Mouse (Mus musculus): Measurements from ENCODE around the gene Fv1. TPM values are rescaled to one million over a fixed set of nuclear protein-coding genes. Genes with fewer than 3 reads are reported as not detected.
A peak's percentile ranks its signal among the peaks of the same experiment; 100 is the strongest.

The Fv1 gene
- polyA plus RNA-seq, 1 experiment from 2014 or later, result 10.7 TPM

GRCm38 (mm10) chr4:147888237-147888636, 19.5 kb downstream of the Fv1 start:
- no peaks in the 10 kb centered on the region for H3K9me3 ChIP-seq
- no peak overlapping the region for H3K4me3 ChIP-seq
- no peak overlapping the region for H3K9ac ChIP-seq
- 90% methylated on average over 4 of the region's 4 CpGs for WGBS
- H3K4me1 ChIP-seq (replicated peaks), result no peaks in the 10 kb centered on the region
- no peak overlapping the region for H3K27ac ChIP-seq (replicated peaks)
- ATAC-seq (ENCODE audit: low FRiP score, low read depth), result no peak
- no peaks in the 10 kb centered on the region for H3K27me3 ChIP-seq
- H3K36me3 ChIP-seq, result peaks cover 85% of the 10 kb centered on the region
- H3K4me2 ChIP-seq, result no peak overlapping the region

DNA sequence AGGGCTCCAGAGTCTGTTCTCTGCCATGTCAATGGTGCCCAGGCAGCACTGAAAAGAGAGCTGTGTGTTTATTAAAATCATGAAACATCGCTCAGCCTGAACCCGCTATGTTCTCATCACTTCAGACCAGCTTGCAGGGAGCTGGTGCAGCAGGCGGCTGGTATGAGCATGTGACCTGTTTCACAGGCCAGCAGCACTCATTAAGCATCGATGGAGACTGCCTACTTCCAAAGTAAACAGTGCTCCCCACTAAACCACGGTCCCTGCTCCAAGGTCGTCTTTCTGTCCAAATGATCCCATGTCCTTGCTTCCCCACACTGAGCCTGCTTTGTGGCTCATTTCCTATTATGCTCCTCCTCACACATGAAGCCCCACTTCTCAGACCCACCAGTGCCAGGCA, 21.6 kb downstream of the Fv1 start:
- peaks cover 83% of the 10 kb centered on the region for H3K36me3 ChIP-seq

DNA sequence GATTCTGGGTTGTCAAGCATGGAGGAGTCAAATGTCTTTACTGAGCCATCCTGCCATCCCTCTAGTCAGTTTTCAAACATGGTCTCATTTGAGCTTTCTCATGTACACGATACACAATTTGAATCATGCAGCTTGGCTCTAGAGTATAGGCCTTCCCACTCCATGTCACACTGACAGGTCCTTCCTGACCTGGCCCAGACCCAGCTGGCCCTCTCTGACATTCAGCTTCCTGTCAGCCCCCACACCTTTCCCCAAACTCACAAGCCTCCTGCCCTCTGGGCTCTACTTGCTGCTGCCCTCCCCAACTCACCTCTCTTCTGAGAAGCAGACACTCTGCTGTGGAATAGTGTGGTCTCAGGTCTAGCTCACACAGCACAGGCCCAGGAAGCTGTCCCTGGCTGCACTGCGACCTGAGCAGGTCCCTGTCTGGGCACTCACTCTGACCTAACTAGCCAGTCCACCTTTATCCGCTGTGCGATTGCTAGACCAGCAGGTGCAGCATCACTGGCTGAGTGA, 27.1 kb downstream of the Fv1 start:
- no peak for ATAC-seq (ENCODE audit: low FRiP score, low read depth)
- no peak overlapping the region for H3K4me2 ChIP-seq
- no peaks in the 10 kb centered on the region for H3K27me3 ChIP-seq
- peaks cover 4% of the 10 kb centered on the region; the same call in 1 of the 2 replicates for H3K4me1 ChIP-seq (replicated peaks)
- WGBS, result 95% methylated on average over 4 of the region's 4 CpGs
- no peak overlapping the region for H3K9ac ChIP-seq
- H3K4me3 ChIP-seq, result no peak overlapping the region
- H3K36me3 ChIP-seq, result peaks cover 82% of the 10 kb centered on the region
- H3K9me3 ChIP-seq, result no peaks in the 10 kb centered on the region
- no peak overlapping the region for H3K27ac ChIP-seq (replicated peaks)

More for the DNA sequence above, 21.6 kb downstream of the Fv1 start:
- Histone ChIP-seq H3K27me3 (no peaks in the 10 kb centered on the region), H3K27ac (replicated peaks) (no peak overlapping the region), H3K9me3 (no peaks in the 10 kb centered on the region), H3K4me3 (no peak overlapping the region), H3K4me2 (no peak overlapping the region), H3K4me1 (replicated peaks) (no peaks in the 10 kb centered on the region), H3K9ac (no peak overlapping the region)
- no peak for ATAC-seq (ENCODE audit: low FRiP score, low read depth)
- 92% methylated on average over 6 of the region's 6 CpGs for WGBS

GRCm38 (mm10) chr4:147896411-147896810, 27.6 kb downstream of the Fv1 start:
- ATAC-seq (ENCODE audit: low FRiP score, low read depth), result no peak
- 65% methylated on average over 1 of the region's 1 CpGs for WGBS

GRCm38 (mm10) chr4:147897348-147897747, 28.6 kb downstream of the Fv1 start:
- WGBS, result 90% methylated on average over 3 of the region's 3 CpGs
- H3K4me3 ChIP-seq, result no peak overlapping the region
- no peak overlapping the region for H3K27ac ChIP-seq (replicated peaks)
- ATAC-seq (ENCODE audit: low FRiP score, low read depth), result no peak
- H3K4me1 ChIP-seq (replicated peaks), result peaks cover 7% of the 10 kb centered on the region; the same call in 1 of the 2 replicates
- no peak overlapping the region for H3K4me2 ChIP-seq
- H3K36me3 ChIP-seq, result peaks cover 75% of the 10 kb centered on the region
- no peak overlapping the region for H3K9ac ChIP-seq
- H3K27me3 ChIP-seq, result no peaks in the 10 kb centered on the region
- no peaks in the 10 kb centered on the region for H3K9me3 ChIP-seq

More at GRCm38 (mm10) chr4:147896411-147896810, 27.6 kb downstream of the Fv1 start:
- Histone ChIP-seq H3K9ac (no peak overlapping the region), H3K36me3 (peaks cover 77% of the 10 kb centered on the region), H3K4me3 (no peak overlapping the region), H3K9me3 (no peaks in the 10 kb centered on the region), H3K4me2 (no peak overlapping the region), H3K4me1 (replicated peaks) (peaks cover 7% of the 10 kb centered on the region; the same call in 1 of the 2 replicates), H3K27me3 (no peaks in the 10 kb centered on the region), H3K27ac (replicated peaks) (no peak overlapping the region)

GRCm38 (mm10) chr4:147900452-147900851, 31.7 kb downstream of the Fv1 start:
- Histone ChIP-seq H3K36me3 (peaks cover 57% of the 10 kb centered on the region), H3K4me1 (replicated peaks) (peaks cover 26% of the 10 kb centered on the region), H3K9me3 (no peaks in the 10 kb centered on the region), H3K4me2 (no peak overlapping the region), H3K27ac (replicated peaks) (no peak overlapping the region), H3K9ac (no peak overlapping the region), H3K27me3 (no peaks in the 10 kb centered on the region), H3K4me3 (no peak overlapping the region)
- 88% methylated on average over 7 of the region's 7 CpGs for WGBS
- ATAC-seq (ENCODE audit: low FRiP score, low read depth), result no peak

DNA sequence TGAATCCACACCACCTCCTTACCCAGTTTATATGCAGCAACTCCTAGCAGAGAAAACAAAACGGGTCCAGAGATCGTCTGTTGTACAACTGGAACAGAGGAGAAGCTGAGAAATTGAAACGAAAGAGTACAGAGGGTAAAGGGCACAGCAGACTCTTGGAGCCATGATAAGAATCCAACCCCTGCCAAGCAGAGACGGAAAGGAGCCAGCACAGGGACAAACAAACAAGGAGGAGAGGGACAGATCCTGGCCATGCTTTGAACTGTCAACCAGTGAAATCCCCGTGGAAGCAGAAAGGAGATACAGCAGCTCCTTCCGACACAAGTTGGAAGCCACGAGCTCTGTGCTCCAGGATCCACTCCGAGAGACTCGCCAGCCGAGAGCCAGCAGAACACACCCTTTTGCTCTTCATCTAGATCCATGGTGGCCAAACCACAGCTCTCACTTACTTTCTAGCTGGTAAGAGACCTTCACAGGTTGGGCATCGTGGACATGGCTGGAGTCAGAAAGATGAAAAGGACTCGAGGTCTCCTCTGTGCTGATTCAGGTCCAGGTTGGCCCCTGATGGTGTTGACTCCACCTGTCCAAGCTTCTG, 34.2 kb downstream of the Fv1 start:
- no peak for ATAC-seq (ENCODE audit: low FRiP score, low read depth)
- H3K27ac ChIP-seq (replicated peaks), result no peak overlapping the region
- H3K9me3 ChIP-seq, result no peaks in the 10 kb centered on the region
- H3K9ac ChIP-seq, result no peak overlapping the region
- 91% methylated on average over 12 of the region's 12 CpGs for WGBS
- no peaks in the 10 kb centered on the region for H3K27me3 ChIP-seq
- H3K4me3 ChIP-seq, result no peak overlapping the region
- peaks cover 31% of the 10 kb centered on the region for H3K36me3 ChIP-seq
- peak overlapping the region; percentile 68 for H3K4me2 ChIP-seq
- peaks cover 26% of the 10 kb centered on the region for H3K4me1 ChIP-seq (replicated peaks)

GRCm38 (mm10) chr4:147903601-147904000, 34.8 kb downstream of the Fv1 start:
- Histone ChIP-seq H3K4me3 (peak overlapping the region; percentile 89), H3K9ac (peak overlapping the region; percentile 83), H3K4me1 (replicated peaks) (peaks cover 26% of the 10 kb centered on the region), H3K4me2 (peak overlapping the region; percentile 68), H3K36me3 (peaks cover 25% of the 10 kb centered on the region), H3K27ac (replicated peaks) (no peak overlapping the region), H3K9me3 (no peaks in the 10 kb centered on the region), H3K27me3 (no peaks in the 10 kb centered on the region)
- 81% methylated on average over 3 of the region's 3 CpGs for WGBS
- no peak for ATAC-seq (ENCODE audit: low FRiP score, low read depth)

DNA sequence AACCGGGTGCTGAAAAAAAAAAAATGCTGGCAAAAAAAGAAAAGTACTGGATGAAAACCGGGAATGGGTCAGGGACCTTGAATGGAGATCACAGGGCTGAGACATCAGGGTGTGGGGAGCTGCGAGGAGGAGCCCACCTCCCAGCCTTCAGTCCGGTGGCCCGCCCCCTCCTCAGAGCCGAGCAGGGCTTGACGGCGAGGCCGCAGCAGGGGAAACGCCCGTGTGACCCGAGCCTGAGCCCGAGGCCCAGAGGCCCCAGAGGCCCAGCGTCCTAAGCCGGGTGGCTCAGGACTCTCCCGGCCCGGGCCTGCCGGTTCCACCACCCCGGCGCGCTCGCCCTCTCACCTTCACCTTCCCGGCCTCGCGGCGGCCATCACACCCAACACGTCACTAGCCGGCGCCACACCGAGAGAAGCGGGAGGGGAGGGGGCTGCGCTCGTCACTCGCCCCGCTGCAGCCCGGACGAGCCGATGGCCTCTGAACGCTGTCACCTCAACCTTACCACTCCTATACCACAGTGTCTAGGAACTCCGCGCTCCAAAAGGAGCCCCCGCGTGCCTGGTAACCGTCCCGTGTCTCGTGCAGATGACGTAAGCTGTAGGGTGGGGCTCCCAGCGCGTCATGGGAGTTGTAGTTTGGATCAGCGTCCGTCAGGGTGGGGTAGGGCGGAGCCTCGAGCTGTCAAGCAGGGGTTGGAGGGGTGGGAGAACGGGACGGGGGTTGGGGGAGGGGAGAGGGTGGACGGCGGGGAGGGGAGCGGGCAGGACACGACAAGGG, 35.7 kb downstream of the Fv1 start, which contains the start of gene Mfn2:
Mfn2 (minus strand) TSS at position 392 of the 777 bp plus-strand sequence.
- Histone ChIP-seq H3K27me3 (no peaks in the 10 kb centered on the region), H3K9me3 (no peaks in the 10 kb centered on the region), H3K4me2 (peak within 1 kb of the TSS; percentile 68), H3K4me1 (replicated peaks) (peaks cover 26% of the 10 kb centered on the region), H3K36me3 (peaks cover 16% of the 10 kb centered on the region), H3K4me3 (peak within 1 kb of the TSS; percentile 89), H3K9ac (peak within 1 kb of the TSS; percentile 83), H3K27ac (replicated peaks) (peak within 1 kb of the TSS; percentile 92)
- WGBS, result under 1% methylated on average over 57 of the region's 59 CpGs
- peak; percentile 94 for ATAC-seq (ENCODE audit: low FRiP score, low read depth)

- ATAC-seq (ENCODE audit: low FRiP score, low read depth), result peak; percentile 39
- H3K4me1 ChIP-seq (replicated peaks), result peaks cover 26% of the 10 kb centered on the region
- peak overlapping the region; percentile 92; the same call in 1 of the 2 replicates for H3K27ac ChIP-seq (replicated peaks)
- H3K36me3 ChIP-seq, result peaks cover 10% of the 10 kb centered on the region
- H3K27me3 ChIP-seq, result no peaks in the 10 kb centered on the region
- peak overlapping the region; percentile 67 for H3K4me2 ChIP-seq
- H3K4me3 ChIP-seq, result peak overlapping the region; percentile 89
- H3K9ac ChIP-seq, result peak overlapping the region; percentile 83
- H3K9me3 ChIP-seq, result no peaks in the 10 kb centered on the region
- 1% methylated on average over 8 of the region's 8 CpGs for WGBS
Measured at GRCm38 (mm10) chr4:147905090-147905659, 36.4 kb downstream of the Fv1 start.

DNA sequence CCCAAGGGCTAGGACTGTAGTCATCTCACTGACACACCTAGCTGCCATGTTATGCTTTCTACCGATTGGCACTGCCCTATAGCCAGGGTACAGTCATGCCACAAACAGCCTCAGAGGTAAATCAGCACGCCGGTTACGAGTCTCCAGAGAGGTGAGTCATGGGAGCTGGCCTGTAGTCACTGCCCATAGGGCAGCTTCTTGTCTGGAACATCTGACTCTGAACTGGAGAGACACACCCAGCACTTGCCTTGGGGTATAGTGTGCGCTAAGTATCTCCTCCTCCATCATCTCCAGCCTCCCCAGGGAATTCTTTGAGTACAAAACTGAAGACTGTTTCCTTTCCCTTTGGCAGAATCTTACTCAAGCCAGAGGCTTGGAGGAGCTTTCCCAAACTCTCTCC, 37.5 kb downstream of the Fv1 start:
- ATAC-seq (ENCODE audit: low FRiP score, low read depth), result no peak
- H3K4me3 ChIP-seq, result no peak overlapping the region
- H3K9ac ChIP-seq, result no peak overlapping the region
- H3K27ac ChIP-seq (replicated peaks), result no peak overlapping the region
- no peaks in the 10 kb centered on the region for H3K27me3 ChIP-seq
- peaks cover 10% of the 10 kb centered on the region for H3K36me3 ChIP-seq
- H3K4me1 ChIP-seq (replicated peaks), result peaks cover 19% of the 10 kb centered on the region
- no peak overlapping the region for H3K4me2 ChIP-seq
- 78% methylated on average over 5 of the region's 5 CpGs for WGBS
- H3K9me3 ChIP-seq, result no peaks in the 10 kb centered on the region

DNA sequence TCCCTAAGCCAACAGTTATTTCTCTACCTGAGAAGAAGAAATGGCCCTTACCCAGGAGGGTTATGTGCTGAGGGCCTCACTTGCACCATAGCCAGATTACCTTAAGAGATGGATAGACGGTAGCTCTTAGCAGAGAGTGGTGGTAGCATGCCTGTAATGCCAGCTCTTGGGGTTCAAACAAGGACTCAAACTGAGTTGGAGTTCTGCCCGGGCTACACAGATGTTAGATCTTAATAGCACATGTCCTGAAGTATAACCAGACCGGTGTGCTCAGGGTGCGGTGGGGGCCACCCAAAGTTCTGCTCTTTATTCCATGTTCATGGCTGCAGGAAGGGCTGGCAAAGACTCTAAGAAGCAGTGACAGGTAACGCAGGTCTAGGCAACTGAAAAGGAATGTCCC, 40.7 kb downstream of the Fv1 start:
- peaks cover 5% of the 10 kb centered on the region for H3K4me1 ChIP-seq (replicated peaks)
- no peaks in the 10 kb centered on the region for H3K27me3 ChIP-seq
- H3K9me3 ChIP-seq, result no peaks in the 10 kb centered on the region
- H3K9ac ChIP-seq, result no peak overlapping the region
- no peak overlapping the region for H3K27ac ChIP-seq (replicated peaks)
- no peak overlapping the region for H3K4me3 ChIP-seq
- no peaks in the 10 kb centered on the region for H3K36me3 ChIP-seq
- WGBS, result 93% methylated on average over 5 of the region's 5 CpGs
- no peak overlapping the region for H3K4me2 ChIP-seq
- ATAC-seq (ENCODE audit: low FRiP score, low read depth), result no peak

All from hindbrain, embryonic 15.5 days (tissue).